Mouse (Mus musculus): ENCODE data around the gene Itpr2. TPM values are rescaled to one million over a fixed set of nuclear protein-coding genes. Genes with fewer than 3 reads are reported as not detected.
A peak's percentile ranks its signal among the peaks of the same experiment; 100 is the strongest.

Gene Itpr2
- polyA plus RNA-seq, 1 experiment from 2014 or later = 3.3 TPM

DNA sequence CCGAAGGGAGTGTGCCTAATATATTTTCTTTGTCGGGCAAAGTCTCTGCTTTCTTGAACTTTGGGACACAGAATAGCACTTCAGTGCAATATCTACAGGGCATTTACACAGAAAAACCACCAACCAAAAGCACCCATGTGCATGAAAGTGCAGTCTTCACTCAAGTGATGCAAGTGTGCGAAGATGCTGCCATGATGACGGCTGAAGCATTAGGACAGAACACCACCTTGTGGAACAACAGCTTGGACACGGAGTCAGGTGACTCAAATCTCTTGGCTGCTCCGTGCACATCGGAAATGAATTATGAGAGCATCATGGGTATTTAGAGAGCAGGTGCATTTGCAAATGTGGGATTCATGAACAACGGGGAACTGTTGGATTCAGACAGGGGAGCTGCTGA is 420.4 kb downstream of the Itpr2 start:
- Histone ChIP-seq H3K4me3 (ENCODE audit: low read depth, low read length) (no peak overlapping the region), H3K4me2 (ENCODE audit: low read depth, low read length) (no peak overlapping the region), H3K4me1 (ENCODE audit: control insufficient read depth, insufficient read depth, low read length) (no peaks in the 10 kb centered on the region; the same call in 1 of the 2 replicates), H3K27ac (replicated peaks; ENCODE audit: low read depth, low read length) (no peak overlapping the region), H3K9me3 (replicated peaks; ENCODE audit: control insufficient read depth, low read length) (no peaks in the 10 kb centered on the region), H3K9ac (replicated peaks; ENCODE audit: low read length) (no peak overlapping the region), H3K27me3 (ENCODE audit: control insufficient read depth, insufficient read depth, low read length) (no peaks in the 10 kb centered on the region), H3K36me3 (replicated peaks; ENCODE audit: control insufficient read depth, insufficient read depth, low read depth, low read length) (no peaks in the 10 kb centered on the region)
- ATAC-seq (replicated peaks; ENCODE audit: insufficient number of reproducible peaks, low FRiP score, low TSS enrichment, low read depth) (no peak), DNase-seq (ENCODE audit: low spot score) (no peak)
- WGBS = 92% methylated on average over 8 of the region's 8 CpGs

- 57% methylated on average over 18 of the region's 18 CpGs for WGBS
- peak; percentile 27 for DNase-seq (ENCODE audit: low spot score)
- no peaks in the 10 kb centered on the region for H3K9me3 ChIP-seq (replicated peaks; ENCODE audit: control insufficient read depth, low read length)
- H3K36me3 ChIP-seq (replicated peaks; ENCODE audit: control insufficient read depth, insufficient read depth, low read depth, low read length) = no peaks in the 10 kb centered on the region
- no peak for ATAC-seq (replicated peaks; ENCODE audit: insufficient number of reproducible peaks, low FRiP score, low TSS enrichment, low read depth)
- H3K27ac ChIP-seq (replicated peaks; ENCODE audit: low read depth, low read length) = no peak overlapping the region
- no peak overlapping the region for H3K9ac ChIP-seq (replicated peaks; ENCODE audit: low read length)
- no peak overlapping the region for H3K4me3 ChIP-seq (ENCODE audit: low read depth, low read length)
- no peaks in the 10 kb centered on the region; the same call in 1 of the 2 replicates for H3K4me1 ChIP-seq (ENCODE audit: control insufficient read depth, insufficient read depth, low read length)
- H3K27me3 ChIP-seq (ENCODE audit: control insufficient read depth, insufficient read depth, low read length) = no peaks in the 10 kb centered on the region
- H3K4me2 ChIP-seq (ENCODE audit: low read depth, low read length) = no peak overlapping the region
Observed at GRCm38 (mm10) chr6:146080546-146081512, 421.2 kb downstream of the Itpr2 start.

DNA sequence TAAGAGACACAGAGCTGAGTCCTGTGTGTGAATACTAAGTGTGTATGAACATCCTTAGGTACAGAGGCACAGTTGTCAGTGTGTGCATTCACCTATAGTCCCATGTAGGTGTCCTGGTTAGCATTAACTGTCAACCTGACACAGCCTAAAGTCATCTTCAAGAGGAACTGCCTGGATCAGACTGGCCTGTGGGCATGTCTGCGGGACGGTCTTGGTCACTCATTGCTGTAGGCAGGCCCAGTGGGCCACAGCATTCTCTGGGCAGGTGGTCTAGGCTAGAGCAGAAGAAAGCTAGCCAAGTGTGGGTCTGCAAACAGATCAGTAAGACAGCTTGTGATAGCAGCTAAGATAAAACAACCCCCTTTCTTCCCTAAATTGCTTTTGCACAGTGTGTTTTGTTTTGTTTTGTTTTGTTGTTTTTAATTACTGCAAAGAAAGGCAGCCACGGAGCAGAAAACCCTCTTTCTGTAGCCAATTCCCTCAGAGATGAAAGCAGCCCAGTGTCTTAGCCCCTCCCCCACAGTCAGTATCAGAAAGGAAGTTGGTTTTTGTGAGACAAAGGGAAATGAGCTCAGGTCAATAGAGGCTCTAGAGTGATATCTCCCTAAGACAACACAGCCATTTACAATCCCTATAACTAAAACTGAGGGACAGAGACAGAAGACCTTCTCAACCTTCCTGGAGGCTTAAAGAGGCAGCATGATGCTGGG is 422.1 kb downstream of the Itpr2 start:
- ATAC-seq (replicated peaks; ENCODE audit: insufficient number of reproducible peaks, low FRiP score, low TSS enrichment, low read depth) = no peak

DNA sequence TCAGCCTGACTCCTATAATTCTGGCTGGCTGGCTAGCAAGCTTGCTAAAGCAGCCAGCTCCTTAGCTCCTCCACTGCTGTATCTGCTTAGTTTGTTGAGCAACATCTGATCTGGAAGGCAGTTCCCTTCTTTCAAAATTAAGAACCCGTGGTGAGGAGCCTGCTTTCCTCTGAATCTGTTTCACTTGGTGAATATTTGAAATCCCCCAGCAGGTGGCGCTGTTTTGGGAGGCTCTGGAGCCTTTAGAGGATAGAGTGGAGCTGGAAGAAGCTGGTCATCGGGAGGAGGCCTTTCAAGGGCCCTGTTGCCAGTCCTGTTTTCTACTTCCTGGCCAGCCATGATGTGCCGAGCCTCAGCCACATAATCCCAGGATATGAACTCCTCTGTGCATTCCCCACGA is 422.8 kb downstream of the Itpr2 start:
- no peaks in the 10 kb centered on the region; the same call in 1 of the 2 replicates for H3K4me1 ChIP-seq (ENCODE audit: control insufficient read depth, insufficient read depth, low read length)
- no peak overlapping the region for H3K4me3 ChIP-seq (ENCODE audit: low read depth, low read length)
- WGBS = 52% methylated on average over 5 of the region's 5 CpGs
- no peaks in the 10 kb centered on the region for H3K9me3 ChIP-seq (replicated peaks; ENCODE audit: control insufficient read depth, low read length)
- H3K4me2 ChIP-seq (ENCODE audit: low read depth, low read length) = no peak overlapping the region
- no peak overlapping the region for H3K9ac ChIP-seq (replicated peaks; ENCODE audit: low read length)
- ATAC-seq (replicated peaks; ENCODE audit: insufficient number of reproducible peaks, low FRiP score, low TSS enrichment, low read depth) (no peak), DNase-seq (ENCODE audit: low spot score) (peak; percentile 84)
- H3K27ac ChIP-seq (replicated peaks; ENCODE audit: low read depth, low read length) = no peak overlapping the region
- no peaks in the 10 kb centered on the region for H3K27me3 ChIP-seq (ENCODE audit: control insufficient read depth, insufficient read depth, low read length)
- no peaks in the 10 kb centered on the region for H3K36me3 ChIP-seq (replicated peaks; ENCODE audit: control insufficient read depth, insufficient read depth, low read depth, low read length)

More for the DNA sequence above, 422.1 kb downstream of the Itpr2 start:
- no peak overlapping the region for H3K4me3 ChIP-seq (ENCODE audit: low read depth, low read length)
- H3K27me3 ChIP-seq (ENCODE audit: control insufficient read depth, insufficient read depth, low read length) = no peaks in the 10 kb centered on the region
- 47% methylated on average over 3 of the region's 3 CpGs for WGBS
- no peak overlapping the region for H3K9ac ChIP-seq (replicated peaks; ENCODE audit: low read length)
- no peak overlapping the region for H3K4me2 ChIP-seq (ENCODE audit: low read depth, low read length)
- no peak overlapping the region for H3K27ac ChIP-seq (replicated peaks; ENCODE audit: low read depth, low read length)
- H3K36me3 ChIP-seq (replicated peaks; ENCODE audit: control insufficient read depth, insufficient read depth, low read depth, low read length) = no peaks in the 10 kb centered on the region
- no peak for DNase-seq (ENCODE audit: low spot score)
- no peaks in the 10 kb centered on the region; the same call in 1 of the 2 replicates for H3K4me1 ChIP-seq (ENCODE audit: control insufficient read depth, insufficient read depth, low read length)
- H3K9me3 ChIP-seq (replicated peaks; ENCODE audit: control insufficient read depth, low read length) = no peaks in the 10 kb centered on the region

GRCm38 (mm10) chr6:146078136-146078535 is 423.9 kb downstream of the Itpr2 start:
- Histone ChIP-seq H3K4me1 (ENCODE audit: control insufficient read depth, insufficient read depth, low read length) (no peaks in the 10 kb centered on the region; the same call in 1 of the 2 replicates), H3K4me3 (ENCODE audit: low read depth, low read length) (no peak overlapping the region), H3K27ac (replicated peaks; ENCODE audit: low read depth, low read length) (no peak overlapping the region), H3K9me3 (replicated peaks; ENCODE audit: control insufficient read depth, low read length) (no peaks in the 10 kb centered on the region), H3K9ac (replicated peaks; ENCODE audit: low read length) (no peak overlapping the region), H3K27me3 (ENCODE audit: control insufficient read depth, insufficient read depth, low read length) (no peaks in the 10 kb centered on the region), H3K4me2 (ENCODE audit: low read depth, low read length) (no peak overlapping the region), H3K36me3 (replicated peaks; ENCODE audit: control insufficient read depth, insufficient read depth, low read depth, low read length) (no peaks in the 10 kb centered on the region)
- 85% methylated on average over 15 of the region's 15 CpGs for WGBS
- ATAC-seq (replicated peaks; ENCODE audit: insufficient number of reproducible peaks, low FRiP score, low TSS enrichment, low read depth) = no peak
- DNase-seq (ENCODE audit: low spot score) = no peak

DNA sequence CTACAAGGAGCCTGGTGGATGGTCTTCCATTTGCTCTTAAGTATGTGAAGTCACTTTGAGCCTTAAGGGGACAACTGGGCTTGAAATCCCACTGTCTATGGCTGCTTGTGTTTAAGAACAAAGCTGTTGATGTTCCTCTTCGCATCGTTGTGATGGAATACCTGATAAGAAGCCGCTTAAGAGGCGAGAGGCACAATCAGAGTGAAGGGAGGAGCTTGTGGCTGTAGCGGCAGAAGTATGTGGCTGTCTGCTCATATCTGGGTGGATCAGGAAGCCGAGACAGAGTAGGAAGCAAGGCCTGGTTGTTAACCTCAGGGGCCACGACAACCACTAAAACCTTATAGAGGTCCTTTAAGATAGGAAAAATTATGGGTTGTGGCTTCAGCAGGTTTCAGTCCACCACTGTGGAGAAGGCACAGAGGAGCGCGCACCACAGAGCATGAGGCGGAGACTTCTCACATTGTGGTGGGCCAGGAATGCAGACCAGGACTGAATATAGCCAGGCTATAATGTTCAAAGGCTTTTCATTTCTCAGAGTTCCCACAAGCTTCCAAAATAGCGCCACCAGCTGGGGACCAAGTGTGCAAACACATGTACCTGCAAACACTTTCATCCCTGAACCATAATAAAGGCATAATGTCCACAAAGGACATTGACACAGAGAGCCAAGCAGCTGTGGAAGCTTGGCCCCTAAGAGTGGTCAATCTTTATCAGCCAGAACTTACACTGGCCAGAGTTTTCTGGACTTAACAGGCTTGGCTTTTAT is 424.7 kb downstream of the Itpr2 start:
- Histone ChIP-seq H3K4me1 (ENCODE audit: control insufficient read depth, insufficient read depth, low read length) (no peaks in the 10 kb centered on the region; the same call in 1 of the 2 replicates), H3K27me3 (ENCODE audit: control insufficient read depth, insufficient read depth, low read length) (no peaks in the 10 kb centered on the region), H3K27ac (replicated peaks; ENCODE audit: low read depth, low read length) (no peak overlapping the region), H3K4me3 (ENCODE audit: low read depth, low read length) (no peak overlapping the region), H3K9ac (replicated peaks; ENCODE audit: low read length) (no peak overlapping the region), H3K4me2 (ENCODE audit: low read depth, low read length) (no peak overlapping the region), H3K36me3 (replicated peaks; ENCODE audit: control insufficient read depth, insufficient read depth, low read depth, low read length) (no peaks in the 10 kb centered on the region), H3K9me3 (replicated peaks; ENCODE audit: control insufficient read depth, low read length) (no peaks in the 10 kb centered on the region)
- 79% methylated on average over 11 of the region's 11 CpGs for WGBS
- DNase-seq (ENCODE audit: low spot score) (no peak), ATAC-seq (replicated peaks; ENCODE audit: insufficient number of reproducible peaks, low FRiP score, low TSS enrichment, low read depth) (no peak)

- H3K9ac ChIP-seq (replicated peaks; ENCODE audit: low read length) = no peak overlapping the region
- H3K27ac ChIP-seq (replicated peaks; ENCODE audit: low read depth, low read length) = no peak overlapping the region
- H3K27me3 ChIP-seq (ENCODE audit: control insufficient read depth, insufficient read depth, low read length) = no peaks in the 10 kb centered on the region
- no peaks in the 10 kb centered on the region for H3K36me3 ChIP-seq (replicated peaks; ENCODE audit: control insufficient read depth, insufficient read depth, low read depth, low read length)
- DNase-seq (ENCODE audit: low spot score) = no peak
- H3K4me2 ChIP-seq (ENCODE audit: low read depth, low read length) = no peak overlapping the region
- H3K4me3 ChIP-seq (ENCODE audit: low read depth, low read length) = no peak overlapping the region
- no peak for ATAC-seq (replicated peaks; ENCODE audit: insufficient number of reproducible peaks, low FRiP score, low TSS enrichment, low read depth)
- H3K9me3 ChIP-seq (replicated peaks; ENCODE audit: control insufficient read depth, low read length) = no peaks in the 10 kb centered on the region
- 82% methylated on average over 1 of the region's 1 CpGs for WGBS
- no peaks in the 10 kb centered on the region for H3K4me1 ChIP-seq (ENCODE audit: control insufficient read depth, insufficient read depth, low read length)
Observed at GRCm38 (mm10) chr6:146072842-146073241, 429.2 kb downstream of the Itpr2 start.
